Mouse (Mus musculus) liver, embryonic 14.5 days (tissue): ENCODE results near the gene H2-Eb1.

Experiments
- CTCF ChIP-seq: IDR thresholded peaks from 2 replicates; pipeline ENCODE4 v1.5.1; 2016; ENCODE audit warnings: antibody characterized with exemption, low read depth, control low read depth
- EP300 ChIP-seq: IDR thresholded peaks from 2 replicates; pipeline ENCODE4 v1.6.1; 2016; ENCODE audit warnings: antibody characterized with exemption, low read depth

GRCm38 (mm10) chr17:34272102-34272501, 33.6 kb upstream of the H2-Eb1 start:
- TF ChIP-seq CTCF = no peak
- TF ChIP-seq EP300 = no peak
